Mouse (Mus musculus) skeletal muscle tissue, adult 2 months (tissue): Measurements from ENCODE around the gene Gm27179.
"Not testable (repeated sequence)": the region's sequence is repeated elsewhere in the genome, so short reads cannot be mapped to it uniquely, and the experiment has no call there.

Experiments
- DNase-seq: peaks from one replicate; pipeline ENCODE4 v3.0.0-alpha.2; 2012; ENCODE audit warnings: low read depth, low spot score

Gene Gm27179

GRCm38 (mm10) chr14:69512449-69512848 is at the start of gene Gm27179:
Gm27179 (minus strand) TSS chr14:69512549.
- not testable (repeated sequence) for DNase-seq

- DNase-seq: not testable (repeated sequence)
Observed at GRCm38 (mm10) chr14:69557550-69557949, 45.2 kb upstream of the Gm27179 start.

GRCm38 (mm10) chr14:69556820-69557219 is 44.5 kb upstream of the Gm27179 start:
- DNase-seq: not testable (repeated sequence)

GRCm38 (mm10) chr14:69555110-69555831 is 42.9 kb upstream of the Gm27179 start, which contains the start of gene Entpd4b:
Entpd4b (plus strand) TSS chr14:69555424.
- DNase-seq: not testable (repeated sequence)

GRCm38 (mm10) chr14:69547310-69547709 is 35.0 kb upstream of the Gm27179 start:
- DNase-seq: not testable (repeated sequence)

GRCm38 (mm10) chr14:69545052-69545451 is 32.7 kb upstream of the Gm27179 start:
- DNase-seq: not testable (repeated sequence)

- DNase-seq: not testable (repeated sequence)
Observed at GRCm38 (mm10) chr14:69544033-69544432, 31.7 kb upstream of the Gm27179 start.

- not testable (repeated sequence) for DNase-seq
Observed at GRCm38 (mm10) chr14:69542695-69543094, 30.3 kb upstream of the Gm27179 start.

- DNase-seq: not testable (repeated sequence)
Observed at GRCm38 (mm10) chr14:69540113-69540512, 27.8 kb upstream of the Gm27179 start.

- not testable (repeated sequence) for DNase-seq
Observed at GRCm38 (mm10) chr14:69536539-69536938, 24.2 kb upstream of the Gm27179 start.

GRCm38 (mm10) chr14:69526202-69526601 is 13.9 kb upstream of the Gm27179 start:
- not testable (repeated sequence) for DNase-seq

- not testable (repeated sequence) for DNase-seq
Observed at GRCm38 (mm10) chr14:69523001-69523400, 10.7 kb upstream of the Gm27179 start.

GRCm38 (mm10) chr14:69520810-69521209 is 8.5 kb upstream of the Gm27179 start:
- not testable (repeated sequence) for DNase-seq

GRCm38 (mm10) chr14:69507000-69507399 is 5.3 kb downstream of the Gm27179 start:
- DNase-seq: not testable (repeated sequence)

- DNase-seq: not testable (repeated sequence)
Observed at GRCm38 (mm10) chr14:69503174-69503573, 9.2 kb downstream of the Gm27179 start, which contains the start of gene Gm16867. Gm16867 (minus strand) TSS chr14:69503362.

GRCm38 (mm10) chr14:69502440-69503150 is 9.8 kb downstream of the Gm27179 start:
- DNase-seq: not testable (repeated sequence)

- DNase-seq: not testable (repeated sequence)
Observed at GRCm38 (mm10) chr14:69496259-69496658, 16.1 kb downstream of the Gm27179 start.

- DNase-seq: not testable (repeated sequence)
Observed at GRCm38 (mm10) chr14:69494946-69495345, 17.4 kb downstream of the Gm27179 start.

- not testable (repeated sequence) for DNase-seq
Observed at GRCm38 (mm10) chr14:69494522-69494921, 17.8 kb downstream of the Gm27179 start.

GRCm38 (mm10) chr14:69488001-69488400 is 24.3 kb downstream of the Gm27179 start:
- not testable (repeated sequence) for DNase-seq

GRCm38 (mm10) chr14:69485466-69486135 is 26.7 kb downstream of the Gm27179 start:
- DNase-seq: not testable (repeated sequence)
